Mouse (Mus musculus) heart, adult 2 months (tissue): ENCODE results near the gene Usp29. TPM values are rescaled to one million over a fixed set of nuclear protein-coding genes. Genes with fewer than 3 reads are reported as not detected.

Experiments used
- DNase-seq, 2 experiments: peaks; one replicate each; pipeline ENCODE4 v3.0.0; 2021
- H3K27ac ChIP-seq: fragments of 200-600 bp; 2 replicates; pipeline ENCODE4 v1.8.1; 2022
- H3K27me3 ChIP-seq: fragments of 200-500 bp; 2 replicates; pipeline ENCODE4 v1.6.1; 2012; ENCODE audit warnings: mild to moderate bottlenecking, low read length, inconsistent platforms, mixed read lengths; ENCODE audit not compliant: control insufficient read depth, insufficient read depth
- H3K36me3 ChIP-seq: fragments of 200-500 bp; 2 replicates; pipeline ENCODE4 v1.6.1; 2012; ENCODE audit warnings: low read length, inconsistent platforms; ENCODE audit not compliant: control insufficient read depth, insufficient read depth
- H3K4me1 ChIP-seq: fragments of 200-500 bp; 2 replicates; pipeline ENCODE4 v1.6.1; 2011; ENCODE audit warnings: low read length; ENCODE audit not compliant: control insufficient read depth, insufficient read depth
- H3K4me3 ChIP-seq: fragments of 200-600 bp; 2 replicates; pipeline ENCODE4 v1.8.1; 2022
- H3K79me2 ChIP-seq: fragments of 200-500 bp; replicated peaks from 2 replicates; pipeline ENCODE4 v1.6.1; 2012; ENCODE audit warnings: mild to moderate bottlenecking, inconsistent platforms, low read length, moderate library complexity, mixed read lengths; ENCODE audit not compliant: control insufficient read depth, insufficient read depth
- H3K9ac ChIP-seq: fragments of 200-500 bp; 2 replicates; pipeline ENCODE4 v1.6.1; 2012; ENCODE audit warnings: low read depth, mild to moderate bottlenecking, control low read depth, inconsistent platforms, low read length, mixed read lengths
- CTCF ChIP-seq: fragments of 200-600 bp; IDR thresholded peaks from 2 replicates; pipeline ENCODE4 v1.8.1; 2022; ENCODE audit warnings: antibody characterized with exemption, mild to moderate bottlenecking, moderate library complexity
- EP300 ChIP-seq: fragments of 200-500 bp; IDR thresholded peaks from 2 replicates; pipeline ENCODE4 v1.6.1; 2011; ENCODE audit warnings: low read depth, low read length, control low read depth; ENCODE audit not compliant: insufficient read depth
- POLR2A ChIP-seq: fragments of 200-500 bp; IDR thresholded peaks from 2 replicates; pipeline ENCODE4 v1.6.1; 2011; ENCODE audit warnings: mild to moderate bottlenecking, low read depth, low read length, control low read depth; ENCODE audit not compliant: insufficient read depth
- WGBS: fragments of 180-500 bp; shearing (Covaris S2); methylation state at CpG from one replicate; pipeline ENCODE4 v1.1.7; 2018; 5-methylcytosine and 5-hydroxymethylcytosine counted together
- intact Hi-C: fragments of 180-260 bp; cut with DNase I; formaldehyde crosslinking; loops from one replicate; pipeline ENCODE4 v1.15.1; 2025
- polyA plus RNA-seq: library from polyadenylated mRNA; depleted of rRNA; stranded (reverse); fragments of >200 nt; gene quantifications from 2 replicates; pipeline ENCODE4 v1.2.3, GENCODE M21; 2012
- total RNA-seq, 2 experiments: library from RNA; stranded (reverse); gene quantifications; 2 replicates each; pipeline ENCODE4 v1.2.3; 2021

Usp29 gene
- total and polyA plus RNA-seq, 3 experiments, result 0.11 to 0.16 TPM; not detected in 1

DNA sequence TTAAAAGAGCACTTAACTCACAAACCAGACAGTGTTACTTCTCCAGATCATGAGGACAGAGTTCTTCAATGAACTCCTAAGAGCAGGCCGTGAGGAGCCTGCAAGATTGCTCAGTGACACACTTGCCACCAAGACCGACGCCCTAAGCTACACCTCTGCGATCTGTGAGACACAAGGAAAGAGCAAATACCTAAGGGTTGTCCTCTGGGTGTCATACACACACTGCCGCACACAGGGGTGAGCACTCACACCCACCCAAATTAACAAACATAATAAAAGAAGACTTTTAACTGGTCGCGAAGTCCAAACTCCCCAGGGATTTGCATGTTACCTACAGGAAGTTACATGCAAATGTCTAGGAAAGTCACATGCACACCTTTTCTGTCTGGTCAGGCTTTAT, 170.3 kb downstream of the Usp29 start:
- no peaks in the 10 kb centered on the region for H3K36me3 ChIP-seq
- H3K27ac ChIP-seq, result no peak overlapping the region
- H3K4me1 ChIP-seq, result no peaks in the 10 kb centered on the region
- no peak for TF ChIP-seq POLR2A
- no peak for TF ChIP-seq CTCF
- TF ChIP-seq EP300, result no peak
- no peak overlapping the region for H3K4me3 ChIP-seq
- H3K79me2 ChIP-seq, result no peaks in the 10 kb centered on the region
- H3K27me3 ChIP-seq, result no peaks in the 10 kb centered on the region
- 92% methylated on average over 7 of the region's 7 CpGs for WGBS
- no peak for DNase-seq
- intact Hi-C loops, result no loop called here
- no peak overlapping the region for H3K9ac ChIP-seq

DNA sequence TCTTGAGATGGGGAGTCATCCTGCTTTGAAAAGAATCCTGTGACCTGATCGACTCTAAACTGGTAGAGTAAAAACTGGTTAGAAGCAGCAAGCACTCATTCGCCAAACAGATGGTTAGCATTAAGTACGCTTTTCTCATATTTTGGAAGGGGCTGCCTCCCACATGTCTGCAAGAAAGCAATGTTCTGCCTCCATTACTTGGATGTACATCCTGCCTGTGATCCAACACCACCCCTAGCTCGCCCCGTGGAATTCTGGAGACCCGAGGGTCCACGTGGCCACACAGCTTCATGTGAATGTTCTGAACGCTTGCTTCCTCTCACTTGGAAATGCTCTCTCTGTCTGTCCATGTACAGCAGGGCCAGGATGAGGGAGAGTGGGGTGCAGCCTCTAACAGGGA, 173.1 kb downstream of the Usp29 start:
- WGBS, result 73% methylated on average over 8 of the region's 8 CpGs
- intact Hi-C loops, result no loop called here
- H3K79me2 ChIP-seq, result no peaks in the 10 kb centered on the region
- H3K4me1 ChIP-seq, result no peaks in the 10 kb centered on the region
- no peak for DNase-seq
- TF ChIP-seq POLR2A, result no peak
- TF ChIP-seq CTCF, result no peak
- TF ChIP-seq EP300, result no peak
- no peak overlapping the region for H3K27ac ChIP-seq
- no peak overlapping the region for H3K9ac ChIP-seq
- no peaks in the 10 kb centered on the region for H3K27me3 ChIP-seq
- H3K36me3 ChIP-seq, result no peaks in the 10 kb centered on the region
- no peak overlapping the region for H3K4me3 ChIP-seq

DNA sequence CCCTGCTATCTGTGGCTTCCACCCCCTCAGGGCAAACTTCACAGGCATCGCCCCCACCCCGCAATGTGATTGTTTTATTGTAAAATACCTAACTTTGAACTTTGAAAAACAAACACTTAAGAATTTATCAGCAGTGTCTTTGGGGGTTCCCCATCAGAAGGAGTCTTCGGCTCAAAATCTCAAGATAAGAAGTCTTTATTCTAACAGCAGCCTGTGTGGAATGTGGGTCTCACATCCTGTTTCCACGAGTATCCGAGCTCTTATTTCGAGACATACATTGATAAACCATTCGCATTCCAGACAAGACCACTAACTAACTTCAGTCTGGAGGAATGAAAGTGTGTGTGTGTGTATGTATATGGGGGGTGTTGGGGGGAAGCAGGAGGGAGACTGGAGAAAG, 180.1 kb downstream of the Usp29 start:
- Histone ChIP-seq H3K27me3 (no peaks in the 10 kb centered on the region), H3K79me2 (no peaks in the 10 kb centered on the region), H3K4me1 (no peaks in the 10 kb centered on the region), H3K36me3 (no peaks in the 10 kb centered on the region), H3K27ac (no peak overlapping the region), H3K9ac (no peak overlapping the region), H3K4me3 (no peak overlapping the region)
- intact Hi-C loops, result no loop called here
- 30% methylated on average over 7 of the region's 7 CpGs for WGBS
- TF ChIP-seq CTCF (no peak), POLR2A (no peak), EP300 (no peak)
- DNase-seq, result no peak

DNA sequence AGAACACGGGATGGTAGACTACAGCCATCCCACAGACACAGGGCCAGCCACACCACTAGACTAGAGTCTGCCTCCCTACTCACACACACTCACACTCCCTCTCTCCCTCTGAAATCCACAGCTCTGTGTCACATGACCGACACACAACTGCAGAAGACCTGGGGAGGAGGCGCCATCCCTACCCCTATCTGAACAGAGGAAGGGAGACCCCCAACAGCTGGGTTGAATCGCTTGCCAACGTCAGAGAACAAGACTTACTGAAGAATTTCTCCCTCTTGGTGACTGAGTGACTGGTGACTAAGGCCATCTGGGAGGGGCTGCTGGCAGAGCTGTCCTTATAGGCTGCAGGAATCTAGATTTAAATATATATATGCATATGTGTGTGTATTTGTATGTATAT, 181.4 kb downstream of the Usp29 start:
- Histone ChIP-seq H3K4me1 (no peaks in the 10 kb centered on the region), H3K27me3 (no peaks in the 10 kb centered on the region), H3K9ac (no peak overlapping the region), H3K4me3 (no peak overlapping the region), H3K36me3 (no peaks in the 10 kb centered on the region), H3K27ac (no peak overlapping the region), H3K79me2 (no peaks in the 10 kb centered on the region)
- intact Hi-C loops, result no loop called here
- 71% methylated on average over 5 of the region's 5 CpGs for WGBS
- TF ChIP-seq CTCF (no peak), POLR2A (no peak)
- no peak for DNase-seq

DNA sequence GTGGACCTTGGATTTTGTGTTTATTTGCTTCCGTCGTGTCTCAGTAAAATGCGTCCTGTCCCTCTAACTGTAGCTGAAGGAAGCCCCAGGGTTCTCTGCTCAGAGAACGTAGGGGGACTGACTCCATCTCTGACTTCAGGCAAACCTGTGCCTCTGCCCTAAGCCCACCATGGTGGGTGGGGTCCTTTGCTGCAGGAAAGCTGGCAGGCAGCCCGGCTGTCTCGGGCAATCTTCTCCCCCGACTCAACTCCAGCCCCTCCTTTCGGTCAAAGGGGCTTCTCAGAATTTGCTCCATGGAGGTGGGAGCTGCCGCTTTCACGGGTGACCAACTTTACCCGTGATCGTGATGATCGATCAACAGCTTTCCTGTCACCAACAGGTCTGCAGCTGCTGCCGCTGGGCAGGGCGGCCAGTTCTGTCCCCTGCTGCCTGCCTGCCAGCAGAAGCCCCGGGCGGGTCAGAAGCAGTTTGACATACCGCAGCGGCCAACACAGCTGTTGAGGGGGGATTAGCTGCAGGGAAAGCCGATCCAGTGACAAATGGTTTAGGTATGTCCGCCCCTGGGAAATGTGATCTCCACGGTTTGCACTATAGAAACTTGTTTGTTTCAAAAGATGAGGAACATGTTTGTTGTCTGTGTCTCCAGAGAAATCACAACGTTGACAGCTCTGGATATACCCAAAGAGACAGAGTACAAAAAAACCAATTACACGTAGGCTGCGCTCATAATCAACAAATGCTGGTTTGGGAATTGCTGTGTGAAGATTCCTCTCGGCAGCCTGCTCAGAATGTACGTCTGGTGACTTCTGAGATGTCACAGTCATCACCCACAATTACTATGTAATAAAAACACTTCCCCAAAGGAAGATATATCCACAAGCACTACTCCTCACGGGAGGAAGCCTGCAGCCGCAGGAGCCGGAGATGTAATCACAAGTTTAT, 183.3 kb downstream of the Usp29 start:
- Histone ChIP-seq H3K79me2 (no peaks in the 10 kb centered on the region), H3K4me3 (no peak overlapping the region), H3K9ac (no peak overlapping the region), H3K4me1 (no peaks in the 10 kb centered on the region), H3K27ac (no peak overlapping the region), H3K36me3 (no peaks in the 10 kb centered on the region), H3K27me3 (no peaks in the 10 kb centered on the region)
- peak; percentile 14 to 25 for DNase-seq
- WGBS, result 15% methylated on average over 30 of the region's 30 CpGs
- TF ChIP-seq POLR2A, result no peak
- no peak for TF ChIP-seq CTCF
- no peak for TF ChIP-seq EP300
- intact Hi-C loops, result no loop called here

DNA sequence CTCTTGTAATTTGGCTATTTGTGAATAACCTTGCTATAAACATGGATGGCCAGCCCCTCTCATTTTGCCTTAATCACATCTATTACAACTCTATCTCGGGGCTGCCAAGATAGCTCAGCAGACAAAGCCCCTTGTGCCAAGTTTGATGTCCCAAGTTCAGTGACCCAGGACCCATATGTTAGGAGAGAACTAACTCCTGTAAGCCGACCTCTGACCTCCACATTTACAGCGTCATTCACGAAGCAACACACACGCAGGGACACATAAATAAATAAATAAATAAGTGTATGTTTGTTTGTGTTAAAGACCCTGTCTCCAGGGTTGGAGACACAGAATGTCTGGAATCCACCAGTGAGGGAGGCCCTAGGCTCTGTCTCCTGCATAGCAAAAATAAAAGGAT, 186.7 kb downstream of the Usp29 start:
- H3K4me3 ChIP-seq, result no peak overlapping the region
- TF ChIP-seq EP300 (no peak), CTCF (no peak), POLR2A (no peak)
- intact Hi-C loops, result loop anchor here (2.0 to 5.0 kb wide), 4 partner anchors 190 to 485 kb away; no protein-coding TSS in a partner anchor
- no peaks in the 10 kb centered on the region for H3K4me1 ChIP-seq
- no peaks in the 10 kb centered on the region for H3K27me3 ChIP-seq
- H3K27ac ChIP-seq, result no peak overlapping the region
- WGBS, result 72% methylated on average over 5 of the region's 5 CpGs
- DNase-seq, result no peak
- no peak overlapping the region for H3K9ac ChIP-seq
- no peaks in the 10 kb centered on the region for H3K79me2 ChIP-seq
- no peaks in the 10 kb centered on the region for H3K36me3 ChIP-seq
